9 mouse cellular contexts compared by ENCODE assay signal in the genomic region with DNA sequence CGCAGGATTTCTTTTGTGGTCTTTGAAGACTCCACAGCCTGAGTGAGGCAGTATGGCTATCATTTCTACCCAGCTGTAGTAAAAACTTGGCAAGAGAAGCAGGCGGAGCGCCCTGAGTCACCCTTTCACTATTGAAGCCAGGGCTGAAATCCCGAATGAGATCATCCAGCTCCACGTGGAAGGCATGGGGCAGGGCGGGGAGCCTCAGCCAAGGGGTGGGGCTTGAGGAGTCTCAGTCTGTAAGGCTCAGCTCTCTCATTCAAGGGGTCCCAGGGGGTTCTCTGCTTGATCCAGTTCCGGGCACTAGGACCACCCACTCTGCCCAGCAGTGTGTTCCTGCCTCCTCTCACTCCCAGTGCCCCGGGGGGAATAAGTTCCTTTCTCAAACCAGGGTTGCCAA. TPM values are rescaled to one million over a fixed set of nuclear protein-coding genes. Genes with fewer than 3 reads are reported as not detected.
DNase-seq lines count a peak whose midpoint lies in the region; ATAC-seq and TF ChIP-seq lines count a peak whose summit lies in the region.
"Had no signal": no experiment of that assay in that cellular context is flagged by ENCODE, and none has a peak within 500 bp of the region (broad histone marks: within the 10 kb centered on the region; RNA-seq: fewer than 3 reads in every experiment).

No protein-coding gene starts in this region.

- no peak for TF ChIP-seq CTCF in liver, embryonic 14.5 days (IDR thresholded peaks at IDR 0.05; ENCODE audit: low read depth)

- no peaks in the 10 kb centered on the region for H3K4me1 ChIP-seq in liver, embryonic 14.5 days (replicated peaks; ENCODE audit: control insufficient read depth in 2 of 2, insufficient read depth in 2 of 2, low read length in 1 of 2)
- H3K4me1 ChIP-seq in neural tube, embryonic 12.5 days: peaks cover 22% of the 10 kb centered on the region

- peak overlapping the region; percentile 61 for H3K4me2 ChIP-seq in liver, embryonic 14.5 days (ENCODE audit: low read depth)
- H3K4me2 ChIP-seq in neural tube, embryonic 12.5 days (replicated peaks): peak overlapping the region; percentile 99

- ATAC-seq in frontal cortex, adult (ENCODE audit: low TSS enrichment): peak; percentile 68
- peak; percentile 48 for ATAC-seq in liver, embryonic 14.5 days (ENCODE audit: insufficient read depth)
- peak; percentile 78 for ATAC-seq in neural tube, embryonic 12.5 days (ENCODE audit: low FRiP score, low read depth)

- H3K4me3 ChIP-seq in liver, embryonic 14.5 days (ENCODE audit: insufficient read depth in 1 of 2, low read depth in 2 of 2, low read length in 2 of 2): peak overlapping the region; percentile 48 to 63; a peak in 3 of 4 replicates
- peak overlapping the region; percentile 62 for H3K4me3 ChIP-seq in neural tube, embryonic 12.5 days

- no peak for TF ChIP-seq EP300 in liver, embryonic 14.5 days (IDR thresholded peaks at IDR 0.05; ENCODE audit: low read depth)

- peaks cover 29% of the 10 kb centered on the region for H3K27me3 ChIP-seq in liver, embryonic 14.5 days (ENCODE audit: control insufficient read depth, insufficient read depth, low read length)
- H3K27me3 ChIP-seq in neural tube, embryonic 12.5 days (replicated peaks): no peaks in the 10 kb centered on the region

- DNase-seq in MN1 (ENCODE audit: low spot score): peak; percentile 78
- peak; percentile 80 for DNase-seq in cerebellum, adult 9-11 months
- DNase-seq in heart, postnatal 25 days (ENCODE audit: low spot score): peak; percentile 90
- peak; percentile 85 for DNase-seq in layer of hippocampus, adult 11-12 months (ENCODE audit: low spot score)
- no peak for DNase-seq in liver, embryonic 14.5 days (ENCODE audit: low read depth in 3 of 3, low spot score in 3 of 3)
- peak; percentile 92 for DNase-seq in urinary bladder, postnatal 14 days (ENCODE audit: low spot score)

- intact Hi-C loops in heart, postnatal 25 days (cut with DNase I): loop anchor here (5.0 to 10.0 kb wide), 5 partner anchors 626 to 1594 kb away; partner anchors contain the start of gene App

- H3K27ac ChIP-seq in liver, embryonic 14.5 days: no peak overlapping the region
- H3K27ac ChIP-seq in neural tube, embryonic 12.5 days: no peak overlapping the region

- H3K9ac ChIP-seq in liver, embryonic 14.5 days (replicated peaks): no peak overlapping the region
- H3K9ac ChIP-seq in neural tube, embryonic 12.5 days: peak overlapping the region; percentile 21; the same call in 1 of the 2 replicates

- H3K9me3 ChIP-seq in liver, embryonic 14.5 days (ENCODE audit: control insufficient read depth, low read length): no peaks in the 10 kb centered on the region
- H3K9me3 ChIP-seq in neural tube, embryonic 12.5 days: no peaks in the 10 kb centered on the region

- no peaks in the 10 kb centered on the region for H3K36me3 ChIP-seq in liver, embryonic 14.5 days (replicated peaks; ENCODE audit: control insufficient read depth, insufficient read depth, low read depth)
- peaks cover 22% of the 10 kb centered on the region for H3K36me3 ChIP-seq in neural tube, embryonic 12.5 days
- H3K36me3 ChIP-seq: G1E had no signal

- 5% methylated on average over 8 of the region's 8 CpGs for WGBS in liver, embryonic 14.5 days (ENCODE audit: insufficient replicate concordance)
- WGBS in neural tube, embryonic 12.5 days: 4% methylated on average over 8 of the region's 8 CpGs

RNA-seq across cellular contexts. Expression of gene Adamts1, which starts 2.2 kb away (rescaled TPM):
- 10 to 100 TPM; 26.9 to 28.0 TPM for total RNA-seq in heart, postnatal 25 days (2021)
- polyA plus RNA-seq in liver, embryonic 14.5 days (2012; rRNA removed): 2.9 and 3.9 TPM in 2 replicates
- 4.2 and 4.6 TPM in 2 replicates for polyA plus RNA-seq in liver, embryonic 14.5 days (2014; fragmentation: Nextera tagmentation; extraction: Ambion mirVana)
- 14.8 and 16.0 TPM in 2 replicates for polyA plus RNA-seq in neural tube, embryonic 12.5 days (2016; fragmentation: Nextera tagmentation; extraction: Ambion mirVana)
- polyA plus RNA-seq: G1E had no signal

Comparison
In these comparisons a context has a peak if more than half of its experiments do, and no peak if none do; other contexts are left out.
1. DNase-seq: peak in MN1 (single experiment), cerebellum, adult 9-11 months (single experiment), heart, postnatal 25 days (single experiment), layer of hippocampus, adult 11-12 months (single experiment) and urinary bladder, postnatal 14 days (single experiment); none in liver, embryonic 14.5 days (0 of 3).
2. Peak in every context shown above with its lines, with median percentiles within 50 percentile points of each other: ATAC-seq.